Mouse (Mus musculus) B cell, adult 2 months (primary cell): ENCODE data around the gene Cep89.

ENCODE experiments used
- DNase-seq, 2 experiments: peaks; one replicate each; pipeline ENCODE4 v3.0.0; 2022

The Cep89 gene

GRCm38 (mm10) chr7:35386525-35386952 is 10.3 kb upstream of the Cep89 start:
- peak; percentile 43 to 45 for DNase-seq

- DNase-seq: no peak
Observed at GRCm38 (mm10) chr7:35388694-35389093, 8.1 kb upstream of the Cep89 start.

- peak in 1 of 2 experiments; percentile 22 for DNase-seq
Observed at GRCm38 (mm10) chr7:35392935-35393334, 3.9 kb upstream of the Cep89 start.

GRCm38 (mm10) chr7:35395734-35396456 is 940 bp upstream of the Cep89 start:
- peak in 1 of 2 experiments; percentile 24 for DNase-seq

GRCm38 (mm10) chr7:35401169-35401568 is 4.3 kb downstream of the Cep89 start:
- no peak for DNase-seq

- DNase-seq: peak; percentile 12 to 15
Observed at GRCm38 (mm10) chr7:35415226-35415625, 18.4 kb downstream of the Cep89 start.

GRCm38 (mm10) chr7:35415801-35416653 is 19.2 kb downstream of the Cep89 start:
- DNase-seq: peak; percentile 32 to 33

GRCm38 (mm10) chr7:35416654-35416948 is 19.8 kb downstream of the Cep89 start:
- DNase-seq: peak in 1 of 2 experiments; percentile 4

- DNase-seq: no peak
Observed at GRCm38 (mm10) chr7:35423071-35423470, 26.2 kb downstream of the Cep89 start.

GRCm38 (mm10) chr7:35428146-35428545 is 31.3 kb downstream of the Cep89 start:
- no peak for DNase-seq

GRCm38 (mm10) chr7:35435266-35435665 is 38.4 kb downstream of the Cep89 start:
- DNase-seq: no peak

- no peak for DNase-seq
Observed at GRCm38 (mm10) chr7:35447501-35447900, 50.7 kb downstream of the Cep89 start.

- DNase-seq: no peak
Observed at GRCm38 (mm10) chr7:35447996-35448846, 51.4 kb downstream of the Cep89 start, which contains the start of gene Slc7a9. Gene Slc7a9 (plus strand): TSS chr7:35448796.

GRCm38 (mm10) chr7:35448867-35449266 is 52.0 kb downstream of the Cep89 start:
- no peak for DNase-seq

GRCm38 (mm10) chr7:35456091-35456814 is 59.4 kb downstream of the Cep89 start:
- no peak for DNase-seq

- DNase-seq: no peak
Observed at GRCm38 (mm10) chr7:35460971-35461370, 64.1 kb downstream of the Cep89 start.

- DNase-seq: no peak
Observed at GRCm38 (mm10) chr7:35465027-35465426, 68.2 kb downstream of the Cep89 start.

- DNase-seq: no peak
Observed at GRCm38 (mm10) chr7:35467856-35468255, 71.0 kb downstream of the Cep89 start.

- no peak for DNase-seq
Observed at GRCm38 (mm10) chr7:35470794-35471193, 74.0 kb downstream of the Cep89 start.

- DNase-seq: no peak
Observed at GRCm38 (mm10) chr7:35476457-35476856, 79.6 kb downstream of the Cep89 start.

GRCm38 (mm10) chr7:35485126-35485525 is 88.3 kb downstream of the Cep89 start:
- DNase-seq: no peak

- no peak for DNase-seq
Observed at GRCm38 (mm10) chr7:35486553-35486952, 89.7 kb downstream of the Cep89 start.
